Mouse (Mus musculus): ENCODE measurements around the gene F11. TPM values are rescaled to one million over a fixed set of nuclear protein-coding genes. Genes with fewer than 3 reads are reported as not detected.

Gene F11
- total RNA-seq, 2 experiments from 2014 or later: 0.34 to 12.8 TPM

DNA sequence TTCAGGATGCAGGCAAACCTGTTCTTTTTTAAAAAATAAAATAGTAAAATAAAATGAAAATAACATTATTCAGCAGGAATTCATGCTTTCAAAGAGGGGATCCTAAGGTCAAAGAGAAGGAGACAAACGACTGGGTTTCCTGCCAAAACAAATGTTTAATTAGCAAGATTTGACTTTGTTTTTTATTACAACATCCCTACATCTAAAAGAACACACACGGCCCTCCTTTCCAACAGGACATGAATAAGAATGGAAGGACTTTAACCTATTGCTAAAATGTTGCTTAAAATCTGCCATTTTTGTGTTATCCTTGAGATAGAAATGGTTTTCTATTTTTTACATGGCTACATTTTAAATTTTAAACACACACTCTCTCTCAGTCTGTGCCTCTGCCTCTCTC lies 8.7 kb downstream of the F11 start:
- DNase-seq (ENCODE audit: low spot score in 2 of 2): no peak

DNA sequence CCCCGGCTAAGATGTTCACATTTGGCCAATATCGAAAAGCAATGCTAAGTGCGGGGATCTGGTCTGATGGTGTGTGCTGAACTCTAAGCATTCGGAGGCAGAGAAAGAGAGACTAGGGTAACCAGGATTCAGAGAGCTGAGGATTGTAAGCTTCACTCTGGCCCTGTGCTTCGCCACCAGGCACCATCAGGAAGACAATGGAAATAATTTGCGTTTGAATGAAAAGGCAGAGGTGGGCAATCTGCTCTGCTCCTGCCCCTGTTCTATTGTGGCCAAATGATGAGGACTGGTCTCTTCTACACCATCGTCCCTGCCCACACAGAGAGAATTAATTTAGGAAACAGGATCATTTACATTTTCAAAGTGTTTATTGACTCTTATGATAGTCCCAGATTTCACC lies 15.5 kb downstream of the F11 start:
- no peak for DNase-seq (ENCODE audit: low spot score in 2 of 2)

DNA sequence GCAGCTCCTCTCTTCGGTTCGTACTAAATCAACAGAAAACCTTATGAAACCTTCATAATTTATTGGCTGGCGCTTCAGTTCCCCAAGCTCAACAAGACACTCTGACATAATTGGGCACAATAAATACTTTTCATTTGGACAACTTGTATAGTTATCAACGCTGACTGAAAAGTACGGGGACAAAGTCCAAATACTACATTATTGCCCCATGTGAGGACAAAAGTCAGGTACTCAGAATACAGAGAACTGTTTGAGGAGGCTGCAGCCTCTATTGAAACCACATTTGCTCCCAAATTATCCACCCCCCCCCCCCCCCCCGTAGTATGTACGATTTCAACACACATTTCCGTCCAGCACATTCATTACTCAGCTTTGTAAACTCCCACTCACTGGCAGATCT lies 22.5 kb downstream of the F11 start:
- no peak for DNase-seq (ENCODE audit: low spot score in 2 of 2)

DNA sequence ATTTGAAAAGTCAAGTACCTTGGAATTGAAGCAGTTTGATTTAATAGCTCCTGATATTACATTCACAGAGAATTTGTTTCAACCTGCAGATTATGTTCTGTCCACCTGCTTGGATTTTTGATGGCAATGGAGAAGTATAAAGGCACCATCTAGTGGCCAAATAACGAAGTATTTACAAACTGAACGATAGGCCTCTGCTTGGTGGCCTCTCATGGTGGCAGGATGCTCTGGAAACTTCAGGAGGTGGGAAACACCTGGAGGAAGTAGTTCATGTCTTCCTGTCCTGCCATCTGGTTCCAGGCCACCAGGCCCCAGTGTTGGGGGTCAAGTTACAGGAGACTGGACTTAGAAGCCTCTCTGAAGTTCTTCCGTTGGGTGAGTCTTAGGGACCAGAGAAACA lies 23.5 kb downstream of the F11 start:
- no peak for DNase-seq (ENCODE audit: low spot score in 2 of 2)

DNA sequence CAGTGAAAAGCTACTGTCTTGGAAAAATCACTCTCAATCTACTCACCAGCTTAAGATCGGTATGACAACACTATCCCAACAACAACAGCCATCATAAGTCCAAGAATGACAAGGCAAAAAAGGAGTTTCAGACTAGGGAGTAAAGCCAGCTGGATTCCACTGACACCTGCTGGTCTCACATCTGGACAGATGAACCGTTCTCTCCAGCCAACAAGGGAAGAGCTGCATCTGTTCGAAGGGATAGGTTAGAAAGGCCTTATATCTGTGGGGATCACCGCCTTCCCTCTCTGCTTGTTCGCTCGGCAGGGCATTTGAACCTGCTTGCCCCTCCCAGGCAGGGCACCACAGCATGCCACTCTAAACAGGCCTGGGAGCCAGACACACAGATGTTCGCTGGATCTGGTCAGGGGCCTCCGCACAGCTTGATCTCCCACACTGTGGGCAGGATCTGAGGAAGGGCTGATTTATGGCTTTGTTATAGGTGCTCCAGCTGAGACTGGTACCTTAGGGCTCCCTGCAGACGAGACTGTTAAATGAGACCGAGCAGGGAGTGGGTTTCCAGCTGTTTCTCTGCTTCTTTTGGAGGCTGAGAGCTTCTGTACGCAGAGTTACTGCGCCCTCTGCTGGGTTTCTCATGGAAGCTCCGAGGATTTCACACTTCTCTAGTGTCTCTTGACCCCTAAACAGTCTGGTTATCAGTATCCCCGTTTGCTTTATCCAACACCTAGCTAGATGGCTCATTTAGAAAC lies 25.5 kb downstream of the F11 start:
- peak in 1 of 2 experiments; percentile 5 for DNase-seq (ENCODE audit: low spot score in 2 of 2)

DNA sequence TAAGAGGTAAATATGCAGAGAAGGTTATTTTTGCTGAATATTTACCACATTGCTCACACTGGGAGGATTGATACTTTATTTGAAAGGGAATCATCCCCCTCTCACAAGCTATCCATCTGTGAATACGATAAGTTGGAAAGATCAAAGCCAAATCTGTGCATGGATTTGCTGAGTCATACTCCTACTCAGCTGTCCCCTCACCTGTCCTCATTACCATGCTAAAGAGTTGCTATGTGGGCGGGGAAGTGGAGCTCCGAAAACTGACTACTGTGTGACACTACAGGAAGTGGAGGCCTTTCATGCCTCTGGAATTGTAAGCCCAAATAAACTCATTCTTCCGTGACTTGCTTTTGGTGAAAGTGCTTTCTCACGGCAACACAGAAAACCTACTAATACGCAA lies 26.6 kb downstream of the F11 start:
- no peak for DNase-seq (ENCODE audit: low spot score in 2 of 2)

DNA sequence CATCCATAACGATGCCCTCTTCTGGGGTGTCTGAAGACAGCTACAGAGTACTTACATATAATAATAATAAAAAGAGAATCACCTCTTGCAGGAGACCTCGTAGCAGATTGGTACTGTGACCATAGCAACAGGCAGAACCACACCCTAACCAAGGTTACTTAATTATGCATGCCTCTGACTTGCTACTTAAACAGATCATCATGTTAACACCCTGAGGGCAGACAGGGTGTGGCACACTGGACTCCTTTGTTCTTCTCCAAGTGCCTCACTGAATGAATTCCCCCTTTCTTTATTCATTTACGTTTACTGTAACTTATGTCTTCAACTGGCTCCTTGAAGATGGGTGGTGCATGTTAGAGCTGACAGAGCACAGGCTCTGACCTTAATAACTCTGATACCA lies 28.6 kb downstream of the F11 start:
- no peak for DNase-seq (ENCODE audit: low spot score in 2 of 2)

DNA sequence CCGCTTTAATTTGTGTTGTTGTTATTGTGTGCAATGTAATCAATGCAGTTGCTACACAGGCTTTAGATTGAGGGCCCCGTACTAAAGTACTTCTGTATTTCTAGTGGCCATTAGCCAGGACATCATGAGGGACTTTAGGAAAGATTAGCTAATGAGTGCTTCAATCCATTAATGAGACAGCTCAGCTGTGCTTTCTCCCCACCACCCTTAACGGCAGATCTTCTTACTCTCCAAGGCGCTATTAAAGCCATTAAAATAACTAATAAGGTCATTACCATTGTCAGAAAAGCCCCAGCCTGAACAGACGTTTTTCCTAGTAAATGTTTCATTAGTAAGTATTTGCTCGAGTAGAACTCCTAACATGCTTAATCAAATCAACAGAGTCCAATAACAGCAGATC lies 59.4 kb downstream of the F11 start:
- DNase-seq (ENCODE audit: low spot score in 2 of 2): no peak

DNA sequence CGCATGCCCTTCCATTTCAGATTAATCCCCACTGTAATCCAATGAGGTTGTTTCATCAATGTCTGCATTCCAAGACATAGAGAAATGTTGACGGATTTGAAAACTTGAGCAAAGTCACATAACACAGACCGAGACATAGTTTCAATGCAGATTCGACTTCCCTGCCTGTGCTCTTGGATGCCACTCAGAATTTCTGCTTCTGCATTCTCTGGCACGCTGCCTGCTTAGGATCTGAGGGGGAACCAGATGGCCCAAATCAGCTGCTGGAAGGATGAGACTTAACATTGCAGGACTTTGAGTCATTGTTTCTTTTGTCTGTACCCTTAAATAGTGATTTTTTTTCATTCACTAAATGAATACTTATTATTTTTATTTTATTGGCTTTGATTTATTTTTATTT lies 60.2 kb downstream of the F11 start:
- no peak for DNase-seq (ENCODE audit: low spot score in 2 of 2)

DNA sequence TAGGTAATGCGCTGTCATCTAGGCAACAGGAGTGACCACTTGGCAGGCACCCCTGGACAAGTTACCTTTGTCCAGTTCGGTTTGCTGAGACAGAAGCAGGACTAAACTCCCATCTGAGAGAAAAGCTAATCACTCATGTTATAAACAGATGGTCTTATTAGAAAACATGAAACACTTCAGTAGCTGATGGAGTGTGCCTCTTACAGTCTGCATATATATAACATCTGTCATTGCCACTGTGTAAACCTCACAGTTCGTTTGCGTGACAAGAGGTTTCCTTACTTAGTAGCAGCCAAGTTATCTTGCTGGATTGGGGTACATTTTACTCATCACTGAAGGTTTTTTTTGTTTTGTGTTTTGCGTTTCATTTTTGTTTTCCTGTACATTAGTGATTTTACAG lies 64.5 kb downstream of the F11 start:
- no peak for DNase-seq (ENCODE audit: low spot score in 2 of 2)

DNA sequence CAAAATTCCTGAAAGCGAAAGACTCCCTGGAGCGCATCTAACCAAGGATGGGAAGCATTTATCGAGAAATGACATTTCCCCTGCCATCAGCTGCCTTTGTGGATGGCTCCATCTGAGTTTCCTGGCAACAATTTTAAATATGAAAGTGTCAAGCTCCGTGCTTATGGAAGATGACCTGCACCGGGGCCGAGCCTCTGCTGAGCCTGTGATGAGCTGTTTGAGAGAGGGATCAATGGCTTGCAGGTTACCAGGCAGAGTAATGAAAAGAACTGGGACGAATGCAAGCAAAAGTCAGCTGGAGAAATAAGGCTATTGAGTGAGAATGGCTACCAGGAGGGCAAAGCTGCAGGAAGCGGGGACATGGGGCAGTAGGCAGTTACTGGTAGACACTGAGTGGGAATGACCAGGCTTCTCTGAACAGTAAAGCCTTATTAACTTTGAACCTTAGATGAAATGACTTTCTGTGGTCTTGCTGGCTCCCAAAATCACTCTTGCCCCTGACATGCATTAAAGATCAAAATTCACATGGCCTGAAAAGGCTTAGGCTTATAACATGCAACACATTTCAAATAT lies 65.8 kb downstream of the F11 start:
- DNase-seq (ENCODE audit: low spot score in 2 of 2): no peak

Other genes starting within 250 kb of the F11 start
- under 1 TPM in 1 of 2 experiments, not detected in 1; 0.36 TPM for gene Mtnr1a, start 192.9 kb downstream of the F11 start, total RNA-seq (2021)
- 1 to 10 TPM in 1 of 2 experiments, under 1 TPM in 1; 0.17 to 5.6 TPM for gene Klkb1, start 32.8 kb upstream of the F11 start, total RNA-seq (2021)
- gene Gm45753, start 46.4 kb upstream of the F11 start, total RNA-seq (2021): 1 to 10 TPM in 1 of 2 experiments, under 1 TPM in 1; 0.39 to 4.2 TPM
- gene Cyp4v3, start 71.2 kb upstream of the F11 start, total RNA-seq (2021): 10 to 100 TPM; 10.4 to 12.7 TPM
- 10 to 100 TPM; 11.5 to 24.3 TPM for gene Fam149a, start 120.3 kb upstream of the F11 start, total RNA-seq (2021)
- 10 to 100 TPM in 1 of 2 experiments, 1 to 10 TPM in 1; 9.7 to 10.7 TPM for gene Tlr3, start 149.0 kb upstream of the F11 start, total RNA-seq (2021)
- gene Sorbs2, start 245.8 kb upstream of the F11 start, total RNA-seq (2021): 10 to 100 TPM; 88.1 TPM